Mouse (Mus musculus): ENCODE measurements around the gene Ptprd.

- TF ChIP-seq ZC3H11A (IDR thresholded peaks at IDR 0.05; ENCODE audit: borderline replicate concordance, low read depth, low read length) (no peak), MAFK (IDR thresholded peaks at IDR 0.05; ENCODE audit: insufficient read depth, low read depth, low read length) (no peak)
These were observed 2036.7 kb downstream of the Ptprd start for GRCm38 (mm10) chr4:76175086-76175485.
